Mouse (Mus musculus) erythroblast, embryonic 14.5 days (primary cell): Measurements from ENCODE around the gene Hoxc5.

ENCODE experiments used
- GATA1 ChIP-seq: IDR thresholded peaks from 2 replicates; pipeline ENCODE4 v1.6.1; 2012; ENCODE audit warnings: low read length, inconsistent platforms, mixed read lengths
- TAL1 ChIP-seq: IDR thresholded peaks from 3 replicates; pipeline ENCODE4 v1.6.1; 2012; ENCODE audit warnings: low read length, inconsistent platforms, mixed read lengths

DNA sequence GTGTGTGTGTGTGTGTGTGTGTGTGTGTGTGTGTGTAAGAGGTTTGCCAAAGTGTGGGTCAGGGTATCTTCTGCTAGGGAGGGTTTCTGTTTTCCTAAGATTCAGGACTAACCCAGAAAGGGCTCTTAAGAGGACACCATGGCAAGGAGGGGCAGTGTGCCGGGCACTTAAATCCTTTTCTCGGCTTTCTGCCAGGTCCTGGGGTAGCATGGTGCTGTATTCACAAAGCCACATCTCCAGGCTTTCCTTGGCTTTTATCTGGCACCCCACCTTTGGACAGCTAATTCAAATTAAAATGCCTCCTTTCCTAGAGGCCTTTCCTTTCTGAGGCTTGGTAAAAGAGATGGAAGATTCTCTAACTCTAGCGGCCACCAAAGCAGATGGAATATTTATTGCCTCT, 72.4 kb downstream of the Hoxc5 start:
- TF ChIP-seq TAL1 (no peak), GATA1 (no peak)
